Mouse (Mus musculus) liver, postnatal 0 days (tissue): ENCODE measurements around the gene Mok. TPM values are rescaled to one million over a fixed set of nuclear protein-coding genes. Genes with fewer than 3 reads are reported as not detected.
A peak's percentile ranks its signal among the peaks of the same experiment; 100 is the strongest.

Experiments used
- ATAC-seq: fragments of 200-750 bp; cut with Nextera tagmentation; 2 replicates; pipeline ENCODE4 v1.8.0; 2017; ENCODE audit warnings: mild to moderate bottlenecking, moderate library complexity
- DNase-seq: peaks from one replicate; pipeline ENCODE4 v3.0.0-alpha.2; 2016
- H3K27ac ChIP-seq: fragments of 300-500 bp; sonication (generic); 2 replicates; pipeline ENCODE4 v1.5.1; 2014; ENCODE audit warnings: antibody characterized with exemption, moderate library complexity, mild to moderate bottlenecking, low read depth
- H3K27me3 ChIP-seq: fragments of 300-500 bp; sonication (generic); 2 replicates; pipeline ENCODE4 v1.6.1; 2014; ENCODE audit warnings: low read length, control low read depth, mixed read lengths; ENCODE audit not compliant: insufficient read depth
- H3K36me3 ChIP-seq: fragments of 300-500 bp; sonication (generic); replicated peaks from 2 replicates; pipeline ENCODE4 v1.6.1; 2014; ENCODE audit warnings: mild to moderate bottlenecking, control low read depth, low read length, moderate library complexity, mixed read lengths; ENCODE audit not compliant: insufficient read depth
- H3K4me1 ChIP-seq: fragments of 300-500 bp; sonication (generic); 2 replicates; pipeline ENCODE4 v1.6.1; 2014; ENCODE audit warnings: antibody characterized with exemption, mild to moderate bottlenecking, control low read depth; ENCODE audit not compliant: insufficient read depth
- H3K4me2 ChIP-seq: fragments of 300-500 bp; sonication (generic); 2 replicates; pipeline ENCODE4 v1.6.1; 2014; ENCODE audit warnings: low read depth, mild to moderate bottlenecking, low read length, moderate library complexity, mixed read lengths
- H3K4me3 ChIP-seq: fragments of 300-500 bp; sonication (generic); 2 replicates; pipeline ENCODE4 v1.5.1; 2014; ENCODE audit warnings: low read depth, low read length
- H3K9ac ChIP-seq: fragments of 300-500 bp; sonication (generic); replicated peaks from 2 replicates; pipeline ENCODE4 v1.6.1; 2014; ENCODE audit warnings: mild to moderate bottlenecking, moderate library complexity
- H3K9me3 ChIP-seq: fragments of 300-500 bp; sonication (generic); 2 replicates; pipeline ENCODE4 v1.6.1; 2016; ENCODE audit warnings: mild to moderate bottlenecking, control low read depth, low read length, mixed read lengths
- CTCF ChIP-seq: sonication (generic); IDR thresholded peaks from 2 replicates; pipeline ENCODE4 v1.5.1; 2016; ENCODE audit warnings: antibody characterized with exemption, low read depth
- EP300 ChIP-seq: IDR thresholded peaks from 2 replicates; pipeline ENCODE4 v1.6.1; 2016; ENCODE audit warnings: antibody characterized with exemption, low read depth, mild to moderate bottlenecking
- WGBS: fragments of 180-500 bp; shearing (Covaris S2); extraction: QIAGEN DNeasy Blood & Tissue Kit; methylation state at CpG from one replicate; pipeline ENCODE4 v1.1.7; 2014; ENCODE audit not compliant: insufficient replicate concordance; 5-methylcytosine and 5-hydroxymethylcytosine counted together
- polyA plus RNA-seq: library from polyadenylated mRNA; unstranded; fragments of >200 nt; fragmentation: Nextera tagmentation; extraction: Ambion mirVana; gene quantifications from 2 replicates; pipeline ENCODE4 v1.2.1, GENCODE M21; 2015

Gene Mok
- polyA plus RNA-seq, 1 experiment from 2014 or later, result 0.29 TPM

DNA sequence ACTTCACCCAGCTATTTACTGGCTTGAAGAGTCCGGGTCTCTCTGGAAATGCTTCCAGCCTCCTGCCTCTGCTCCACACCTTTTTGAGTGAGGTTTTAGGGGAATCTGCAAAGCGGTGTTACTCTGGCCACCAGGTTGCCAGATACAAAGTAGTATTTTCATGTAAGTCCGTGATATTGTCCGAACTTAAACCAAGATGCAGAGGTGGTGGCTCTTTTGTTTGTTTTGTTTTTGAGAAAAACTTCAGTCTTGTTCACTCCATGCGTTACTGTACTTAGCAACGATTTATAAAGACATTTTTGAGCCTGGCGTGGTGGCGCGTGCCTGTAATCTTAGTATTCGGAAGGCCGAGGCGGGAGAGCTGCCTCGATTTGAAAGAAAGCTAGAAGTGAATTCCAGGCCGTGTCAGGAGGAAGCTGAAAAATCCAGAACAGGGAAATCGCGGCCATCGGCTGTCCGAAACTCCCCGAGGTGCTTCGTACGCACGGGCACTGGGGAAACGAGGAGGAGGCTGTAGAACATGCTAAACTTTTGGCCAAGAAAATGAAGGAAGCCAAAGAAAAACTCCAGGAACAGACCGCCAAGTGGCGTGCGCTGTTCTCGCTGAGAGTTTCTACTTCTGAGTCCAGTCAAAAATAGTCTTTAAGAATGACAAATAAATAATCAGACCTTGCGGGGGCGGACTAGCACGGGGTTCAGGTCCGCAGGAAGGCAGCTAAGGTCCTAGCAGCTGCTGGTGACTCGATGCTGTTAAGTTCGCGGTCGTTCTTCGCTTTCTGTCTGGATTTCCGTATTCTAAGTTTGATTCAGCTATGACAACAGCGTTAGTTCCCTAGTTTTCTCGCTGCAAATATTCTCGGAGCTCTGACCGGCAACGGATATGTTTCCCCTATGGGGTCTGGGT, 3.7 kb upstream of the Mok start:
- H3K4me3 ChIP-seq, result peak overlapping the region; percentile 56
- no peaks in the 10 kb centered on the region for H3K27me3 ChIP-seq
- peaks cover 28% of the 10 kb centered on the region for H3K4me1 ChIP-seq
- peak overlapping the region; percentile 79 for H3K4me2 ChIP-seq
- ATAC-seq (peak; percentile 35), DNase-seq (peak; percentile 38)
- H3K9me3 ChIP-seq, result no peaks in the 10 kb centered on the region
- 1% methylated on average over 42 of the region's 42 CpGs for WGBS
- H3K27ac ChIP-seq, result peak overlapping the region; percentile 76
- no peaks in the 10 kb centered on the region for H3K36me3 ChIP-seq
- TF ChIP-seq CTCF (no peak; the same call in 1 of the 2 replicates), EP300 (no peak)
- peak overlapping the region; percentile 69 for H3K9ac ChIP-seq

DNA sequence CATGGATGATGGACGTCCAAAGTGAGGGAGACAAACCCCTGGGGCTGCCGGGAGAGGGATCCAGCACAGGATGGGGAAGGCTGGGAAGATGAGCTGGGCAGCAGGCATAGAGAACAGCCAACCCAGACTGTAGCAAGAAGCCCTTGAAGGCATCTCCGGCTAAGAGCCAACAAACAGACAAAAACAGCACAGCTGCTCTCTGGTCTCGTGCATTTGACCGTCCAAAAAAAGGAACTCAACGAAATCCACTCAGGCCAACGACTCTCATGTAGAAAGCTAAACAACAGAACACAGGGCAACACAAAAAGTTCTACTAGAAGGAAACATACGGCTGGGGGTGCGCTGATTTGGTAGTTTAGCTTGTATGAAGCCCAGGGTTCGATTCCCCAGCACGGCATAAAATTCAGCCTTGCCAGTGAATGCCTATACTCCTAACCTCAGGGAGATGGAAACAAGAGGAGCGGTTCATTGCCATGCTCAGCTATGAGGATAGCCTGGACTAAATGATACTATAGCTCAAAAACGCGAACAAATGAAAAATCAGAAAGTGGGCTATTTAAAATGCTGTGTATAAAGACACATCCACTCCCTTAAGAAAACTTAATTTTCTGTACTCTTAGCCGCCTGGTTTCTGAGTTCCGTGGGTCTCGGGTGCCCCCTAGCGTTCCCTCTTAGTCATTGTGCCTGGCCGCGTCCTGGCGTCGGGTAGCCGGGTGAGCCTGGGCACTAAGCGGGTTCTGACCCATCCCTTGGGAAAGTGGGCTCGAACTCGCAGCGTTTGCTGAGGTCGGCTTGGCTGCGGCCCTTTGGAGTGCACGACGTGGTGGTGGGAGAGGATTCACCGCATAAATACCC, 2.7 kb upstream of the Mok start:
- WGBS, result 16% methylated on average over 32 of the region's 32 CpGs
- TF ChIP-seq EP300 (no peak), CTCF (peak; percentile 97)
- Histone ChIP-seq H3K4me2 (peak overlapping the region; percentile 79), H3K9me3 (no peaks in the 10 kb centered on the region), H3K9ac (peak overlapping the region; percentile 69), H3K27ac (no peak overlapping the region), H3K4me1 (peaks cover 28% of the 10 kb centered on the region), H3K36me3 (no peaks in the 10 kb centered on the region), H3K4me3 (peak overlapping the region; percentile 56), H3K27me3 (no peaks in the 10 kb centered on the region)
- peak; percentile 50 for ATAC-seq
- DNase-seq, result peak; percentile 90

DNA sequence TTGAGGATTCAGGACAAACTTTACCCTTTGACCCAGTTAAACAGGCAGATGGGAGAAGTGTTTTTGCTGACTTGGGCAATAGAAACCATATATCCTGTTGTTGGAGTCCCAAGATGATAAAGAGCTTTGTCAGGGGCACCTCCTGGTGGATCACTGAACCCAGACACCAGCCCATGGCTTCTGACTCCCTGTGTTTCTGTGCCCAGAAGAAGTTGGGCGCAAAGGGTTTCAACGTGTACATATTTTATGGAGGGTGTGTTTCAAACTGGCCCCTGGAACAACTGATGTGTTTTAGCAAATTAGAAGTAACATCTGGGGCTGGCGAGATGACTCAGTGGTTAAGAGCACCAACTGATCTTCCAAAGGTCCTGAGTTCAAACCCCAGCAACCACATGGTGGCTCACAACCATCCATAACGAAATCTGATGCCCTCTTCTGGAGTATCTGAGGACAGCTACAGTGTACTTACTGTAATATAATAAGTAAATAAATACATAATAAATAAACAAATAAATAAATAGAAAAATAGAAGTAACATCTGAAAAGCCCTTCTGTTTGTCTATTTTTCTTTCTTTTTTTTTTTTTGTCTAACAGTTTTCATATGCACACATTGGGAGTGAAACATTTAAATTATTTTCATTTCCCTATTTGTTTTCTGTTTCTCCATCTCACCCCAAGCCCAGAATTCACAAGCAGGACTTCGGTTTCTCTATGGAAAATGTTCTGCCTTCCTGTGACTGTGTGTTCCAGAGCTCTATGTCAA, 1.2 kb upstream of the Mok start:
- Histone ChIP-seq H3K27ac (no peak overlapping the region), H3K4me2 (0 out of 2 replicates have a peak overlapping the region, but pooled peaks have one; percentile 82), H3K4me3 (no peak overlapping the region), H3K36me3 (no peaks in the 10 kb centered on the region), H3K9ac (no peak overlapping the region), H3K27me3 (no peaks in the 10 kb centered on the region), H3K9me3 (no peaks in the 10 kb centered on the region), H3K4me1 (peaks cover 28% of the 10 kb centered on the region)
- DNase-seq, result no peak
- no peak for TF ChIP-seq EP300
- no peak for TF ChIP-seq CTCF
- no peak for ATAC-seq
- WGBS, result 74% methylated on average over 5 of the region's 5 CpGs

DNA sequence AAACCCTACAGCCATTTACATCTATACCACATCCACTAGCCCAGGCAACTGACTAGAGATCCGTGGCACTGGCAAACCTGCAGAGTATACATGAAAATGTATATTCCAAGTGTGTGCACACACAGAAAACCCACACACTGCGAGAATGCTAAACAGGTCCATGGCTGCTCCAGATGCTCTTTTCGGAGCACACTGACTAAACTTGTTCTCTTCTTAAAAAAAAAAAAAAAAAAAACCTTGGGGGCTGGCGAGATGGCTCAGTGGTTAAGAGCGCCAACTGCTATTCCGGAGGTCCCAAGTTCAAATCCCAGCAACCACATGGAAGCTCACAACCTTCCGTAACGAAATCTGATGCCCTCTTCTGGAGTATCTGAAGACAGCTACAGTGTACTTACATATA, 2.9 kb downstream of the Mok start:
- H3K27me3 ChIP-seq, result no peaks in the 10 kb centered on the region
- DNase-seq (no peak), ATAC-seq (no peak)
- H3K4me2 ChIP-seq, result no peak overlapping the region
- TF ChIP-seq EP300 (no peak), CTCF (no peak)
- H3K9ac ChIP-seq, result no peak overlapping the region
- 0 out of 2 replicates have a peak, but pooled peaks cover 5% of the 10 kb centered on the region for H3K4me1 ChIP-seq
- no peaks in the 10 kb centered on the region for H3K36me3 ChIP-seq
- H3K27ac ChIP-seq, result no peak overlapping the region
- no peak overlapping the region for H3K4me3 ChIP-seq
- no peaks in the 10 kb centered on the region for H3K9me3 ChIP-seq
- WGBS, result 83% methylated on average over 8 of the region's 8 CpGs

DNA sequence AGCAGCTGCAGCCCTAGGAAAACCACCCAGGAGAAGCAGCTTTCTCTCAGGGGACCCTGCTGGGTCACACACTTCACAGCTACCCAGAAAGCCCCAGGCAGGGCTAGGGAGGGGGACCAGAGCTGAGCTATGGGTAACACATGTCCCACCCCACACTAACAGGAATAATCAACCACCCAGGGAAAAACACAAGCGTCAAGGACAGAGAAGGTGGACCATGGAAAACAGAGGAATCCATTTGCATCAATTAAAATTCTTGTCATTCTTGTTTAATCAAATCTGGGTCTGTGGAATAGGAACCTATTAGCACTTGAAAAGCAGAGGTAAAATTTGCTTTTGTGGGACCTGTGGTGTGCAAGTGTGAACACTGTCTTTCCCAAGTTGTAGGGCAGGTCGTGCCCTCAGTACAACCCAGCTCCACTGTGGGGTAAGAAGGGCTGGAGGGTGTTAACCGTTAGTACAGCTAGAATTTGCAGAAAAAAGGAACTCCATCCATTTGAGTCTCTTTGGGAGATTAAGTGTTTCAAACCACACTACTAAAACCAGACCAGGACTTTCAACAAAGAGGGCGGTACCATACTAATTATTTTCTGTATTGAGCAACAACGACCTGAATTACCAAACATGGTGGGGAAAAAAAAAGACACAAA, 3.4 kb downstream of the Mok start:
- ATAC-seq (no peak), DNase-seq (no peak)

More for the DNA sequence above, 3.4 kb downstream of the Mok start:
- H3K27me3 ChIP-seq, result no peaks in the 10 kb centered on the region
- H3K36me3 ChIP-seq, result no peaks in the 10 kb centered on the region
- H3K27ac ChIP-seq, result no peak overlapping the region
- 0 out of 2 replicates have a peak, but pooled peaks cover 5% of the 10 kb centered on the region for H3K4me1 ChIP-seq
- no peak overlapping the region for H3K4me2 ChIP-seq
- H3K9me3 ChIP-seq, result no peaks in the 10 kb centered on the region
- WGBS, result 40% methylated on average over 5 of the region's 5 CpGs
- H3K9ac ChIP-seq, result 0 out of 2 replicates have a peak overlapping the region, but pooled peaks have one; percentile 1
- no peak overlapping the region for H3K4me3 ChIP-seq
- TF ChIP-seq CTCF (no peak), EP300 (no peak)
